Mouse (Mus musculus) liver, embryonic 14.5 days (tissue): ENCODE data around the gene Slc9a2.

Source experiments
- CTCF ChIP-seq: IDR thresholded peaks from 2 replicates; pipeline ENCODE4 v1.5.1; 2016; ENCODE audit warnings: antibody characterized with exemption, low read depth, control low read depth
- EP300 ChIP-seq: IDR thresholded peaks from 2 replicates; pipeline ENCODE4 v1.6.1; 2016; ENCODE audit warnings: antibody characterized with exemption, low read depth

DNA sequence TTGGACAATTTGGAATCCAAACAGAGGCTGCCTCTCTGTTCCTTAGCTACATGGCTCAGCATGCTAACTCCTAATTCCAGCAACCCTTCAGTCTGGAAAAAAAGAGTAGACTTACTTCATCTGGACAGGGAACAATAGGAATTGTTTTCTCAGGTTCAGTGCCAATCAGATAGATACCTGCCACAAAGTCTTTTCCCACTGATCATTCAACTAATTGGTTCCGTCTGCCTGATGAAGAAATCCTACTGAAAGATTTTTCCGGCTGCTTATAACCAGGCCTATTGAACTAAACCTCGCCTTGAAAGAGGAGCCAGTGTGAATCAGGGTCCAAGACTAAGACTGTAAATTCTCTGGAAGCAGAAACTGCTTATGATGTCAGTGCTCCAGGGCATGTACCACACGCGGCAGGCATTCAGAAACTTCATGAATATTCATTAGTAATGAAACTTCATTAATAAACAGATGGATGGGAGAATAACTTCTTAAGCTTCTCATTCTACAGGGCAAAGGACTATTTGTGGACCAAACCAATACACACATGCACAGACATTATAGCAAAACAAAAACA lies 109.4 kb downstream of the Slc9a2 start:
- TF ChIP-seq EP300 (no peak), CTCF (no peak)
